Mouse (Mus musculus) heart, postnatal 10 days (tissue): ENCODE data around the gene Slc38a4. TPM values are rescaled to one million over a fixed set of nuclear protein-coding genes. Genes with fewer than 3 reads are reported as not detected.

Experiments used
- DNase-seq, 2 experiments: peaks; one replicate each; pipeline ENCODE4 v3.0.0; 2021
- intact Hi-C: fragments of 180-260 bp; cut with DNase I; formaldehyde crosslinking; loops from one replicate; pipeline ENCODE4 v1.15.1; 2025
- total RNA-seq, 2 experiments: library from RNA; stranded (reverse); gene quantifications; 2 replicates each; pipeline ENCODE4 v1.2.3; 2021

The Slc38a4 gene
- total RNA-seq, 2 experiments from 2014 or later: 61.5 to 61.8 TPM

GRCm38 (mm10) chr15:97020221-97020620 is 35.5 kb downstream of the Slc38a4 start:
- intact Hi-C loops: no loop called here
- DNase-seq: no peak

GRCm38 (mm10) chr15:97019323-97019722 is 36.4 kb downstream of the Slc38a4 start:
- intact Hi-C loops: no loop called here
- DNase-seq: no peak

DNA sequence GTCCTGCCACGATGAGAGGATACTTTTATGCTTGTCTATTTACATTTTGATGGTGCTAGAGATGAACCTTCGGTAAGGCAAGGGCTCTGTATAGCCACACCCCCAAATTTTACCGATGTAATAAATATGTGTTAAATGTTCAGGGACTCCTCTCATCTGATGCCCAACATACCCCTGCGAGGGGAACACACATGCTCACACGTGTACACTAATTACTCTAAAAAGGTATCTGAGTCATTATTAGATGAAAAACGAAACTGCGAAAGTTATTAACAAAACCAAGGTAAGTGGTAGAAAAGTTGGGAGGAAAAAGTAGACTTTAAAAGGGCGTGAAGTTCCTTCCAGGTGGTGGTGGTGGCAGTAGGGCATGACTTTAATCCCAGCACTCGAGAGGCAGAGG is 38.6 kb downstream of the Slc38a4 start:
- no peak for DNase-seq
- intact Hi-C loops: no loop called here

DNA sequence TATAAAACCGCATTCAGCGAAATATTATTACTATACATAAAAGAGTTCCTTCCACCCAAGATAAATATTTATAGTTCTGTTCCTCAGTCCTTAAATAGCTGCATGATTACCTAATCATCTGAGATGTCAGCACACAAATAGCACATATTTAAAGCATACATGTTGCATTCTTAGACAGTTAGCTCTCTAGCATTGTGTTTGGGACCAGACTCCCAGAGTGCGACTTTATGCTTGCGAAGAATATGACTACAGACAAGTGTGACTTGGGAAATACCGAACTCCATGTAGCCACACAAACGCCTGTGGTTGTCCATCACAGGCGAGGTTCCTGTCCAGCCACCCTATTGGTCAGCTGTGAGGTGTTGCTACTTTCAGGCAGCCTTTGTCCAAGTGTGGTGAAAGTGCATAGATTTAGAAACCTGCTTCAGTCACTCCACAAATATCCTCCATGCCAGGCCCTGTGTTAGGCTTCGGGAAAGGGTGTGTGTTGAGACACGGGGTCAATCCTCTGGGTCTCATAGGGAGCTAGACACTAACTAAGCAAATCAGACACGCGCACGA is 40.6 kb downstream of the Slc38a4 start:
- intact Hi-C loops: no loop called here
- no peak for DNase-seq

DNA sequence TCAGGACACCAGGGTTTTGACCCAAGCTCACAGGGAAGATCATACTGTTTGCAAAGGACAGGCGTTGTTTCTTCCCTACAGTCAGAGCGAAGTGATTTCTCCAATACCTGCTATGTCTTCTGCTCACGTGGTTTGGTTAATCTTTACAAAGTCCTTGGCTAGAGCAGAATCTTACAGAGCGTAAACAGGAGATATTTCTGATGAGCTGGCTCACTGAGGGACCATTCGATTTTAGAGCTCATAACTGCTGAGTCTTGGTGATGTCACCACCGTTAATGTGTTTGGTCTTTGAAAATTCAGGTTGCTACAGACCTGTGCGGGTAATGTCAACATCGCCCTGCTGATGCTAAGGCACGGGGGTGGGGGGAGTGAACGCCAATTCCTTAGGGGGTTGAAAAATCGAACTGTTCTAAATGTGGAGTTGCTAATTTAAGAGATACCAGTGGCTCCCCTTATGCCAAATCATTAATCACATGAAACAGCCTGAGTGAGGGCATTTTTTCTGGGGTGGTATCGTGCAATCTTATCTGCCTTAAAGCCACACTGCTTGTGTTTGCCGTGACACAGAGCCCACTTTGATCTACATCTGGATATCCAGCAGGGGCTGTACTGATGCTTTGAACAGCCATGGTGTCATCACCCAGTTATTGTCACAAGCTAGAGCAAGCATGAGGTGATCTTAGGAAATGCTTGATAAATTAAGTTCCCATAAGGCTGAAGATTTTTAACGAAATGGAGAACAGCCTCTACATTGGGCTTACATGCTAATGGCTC is 44.0 kb downstream of the Slc38a4 start:
- intact Hi-C loops: no loop called here
- DNase-seq: no peak

- no peak for DNase-seq
- intact Hi-C loops: no loop called here
These were observed 46.5 kb downstream of the Slc38a4 start for GRCm38 (mm10) chr15:97009271-97009670.

- DNase-seq: no peak
- intact Hi-C loops: no loop called here
These were observed 50.0 kb downstream of the Slc38a4 start for GRCm38 (mm10) chr15:97005631-97006234.

GRCm38 (mm10) chr15:97004525-97004867 is 51.3 kb downstream of the Slc38a4 start:
- no peak for DNase-seq
- intact Hi-C loops: loop anchor here (5.0 kb wide), 2 partner anchors 48 to 98 kb away; no protein-coding TSS in a partner anchor

DNA sequence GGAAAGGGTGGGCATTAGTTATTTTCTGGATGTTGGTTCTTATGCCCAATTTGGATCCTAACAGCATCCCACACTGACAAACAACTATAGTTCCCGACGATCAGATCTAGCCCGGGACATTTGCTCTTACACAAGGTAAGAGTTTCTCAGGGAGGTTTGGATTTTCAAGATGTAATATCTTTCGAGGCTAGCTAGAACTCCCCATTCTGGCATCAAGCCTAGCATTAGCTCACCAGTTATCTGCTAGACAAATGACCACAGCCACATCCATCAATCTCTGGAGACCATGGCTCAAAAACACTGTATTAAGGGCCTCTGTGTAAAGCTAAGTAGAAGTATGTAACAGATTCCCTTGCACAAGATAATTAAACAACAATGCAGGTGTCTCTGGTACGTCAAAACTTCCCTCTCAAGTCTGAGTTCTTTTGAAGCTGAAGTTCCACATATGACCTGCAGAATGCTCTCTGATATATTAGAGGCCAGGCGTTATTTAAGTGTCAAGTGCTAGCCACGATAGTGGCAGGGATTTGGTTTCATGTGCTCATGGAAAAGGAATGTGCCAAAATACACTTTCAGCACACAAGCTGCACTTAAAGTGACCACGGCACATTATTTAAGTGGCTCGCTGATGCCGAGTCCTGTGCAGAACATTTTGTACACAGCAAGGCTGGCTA is 51.8 kb downstream of the Slc38a4 start:
- DNase-seq: peak; percentile 74 to 82
- intact Hi-C loops: loop anchor here (5.0 kb wide), 2 partner anchors 48 to 98 kb away; no protein-coding TSS in a partner anchor

GRCm38 (mm10) chr15:97003186-97003585 is 52.6 kb downstream of the Slc38a4 start:
- intact Hi-C loops: loop anchor here (5.0 kb wide), 2 partner anchors 49 to 99 kb away; no protein-coding TSS in a partner anchor
- peak; percentile 33 to 38 for DNase-seq

- intact Hi-C loops: loop anchor here (5.0 kb wide), 2 partner anchors 50 to 100 kb away; no protein-coding TSS in a partner anchor
- DNase-seq: no peak
These were observed 53.0 kb downstream of the Slc38a4 start for GRCm38 (mm10) chr15:97002752-97003151.

- peak; percentile 63 to 71 for DNase-seq
- intact Hi-C loops: loop anchor here (5.0 kb wide), 2 partner anchors 50 to 100 kb away; no protein-coding TSS in a partner anchor
These were observed 53.9 kb downstream of the Slc38a4 start for GRCm38 (mm10) chr15:97001886-97002285.

DNA sequence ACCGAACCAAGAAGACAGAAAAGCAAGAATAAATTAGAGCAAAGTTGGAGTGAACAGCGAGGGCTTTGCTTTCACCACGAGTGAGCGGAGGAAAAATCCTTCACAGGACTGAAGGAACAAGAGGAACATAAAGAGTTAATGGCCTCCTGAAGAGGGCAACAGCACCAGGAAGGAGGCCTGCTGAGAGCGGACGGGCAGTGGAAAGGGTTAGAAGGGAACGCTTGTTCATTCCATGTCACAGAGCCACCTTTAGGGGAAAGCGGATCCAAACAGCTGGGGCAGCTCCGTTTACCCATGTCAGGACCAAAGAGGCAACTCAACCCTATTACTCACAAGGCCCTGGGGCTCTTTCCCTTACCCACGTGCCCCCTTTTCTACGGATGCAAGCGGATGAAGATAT is 54.3 kb downstream of the Slc38a4 start:
- DNase-seq: peak; percentile 39 to 44

GRCm38 (mm10) chr15:97000319-97001251 is 55.2 kb downstream of the Slc38a4 start:
- intact Hi-C loops: loop anchor here (5.0 kb wide), 2 partner anchors 52 to 102 kb away; no protein-coding TSS in a partner anchor
- peak; percentile 63 to 70 for DNase-seq

More for the DNA sequence above, 54.3 kb downstream of the Slc38a4 start:
- intact Hi-C loops: loop anchor here (5.0 kb wide), 2 partner anchors 51 to 101 kb away; no protein-coding TSS in a partner anchor

DNA sequence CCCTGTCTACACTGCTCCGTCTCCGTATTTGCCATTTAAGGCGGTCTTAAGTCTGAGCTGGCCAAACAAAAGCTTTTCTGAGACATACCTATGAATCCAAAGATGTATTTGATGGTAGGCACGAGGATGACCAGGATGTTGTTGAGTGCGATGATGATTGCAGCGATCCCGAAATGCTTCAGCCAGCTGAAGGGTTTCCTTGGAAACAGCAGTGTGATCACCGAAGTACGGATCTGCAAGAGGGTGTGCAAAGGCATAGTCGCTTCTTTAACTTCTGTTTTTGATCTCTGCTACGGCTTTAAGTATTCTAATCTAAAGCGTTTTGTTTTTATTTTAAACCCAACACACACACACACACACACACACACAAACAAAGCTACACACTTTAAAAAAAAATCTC is 56.4 kb downstream of the Slc38a4 start:
- DNase-seq: no peak
- intact Hi-C loops: no loop called here

DNA sequence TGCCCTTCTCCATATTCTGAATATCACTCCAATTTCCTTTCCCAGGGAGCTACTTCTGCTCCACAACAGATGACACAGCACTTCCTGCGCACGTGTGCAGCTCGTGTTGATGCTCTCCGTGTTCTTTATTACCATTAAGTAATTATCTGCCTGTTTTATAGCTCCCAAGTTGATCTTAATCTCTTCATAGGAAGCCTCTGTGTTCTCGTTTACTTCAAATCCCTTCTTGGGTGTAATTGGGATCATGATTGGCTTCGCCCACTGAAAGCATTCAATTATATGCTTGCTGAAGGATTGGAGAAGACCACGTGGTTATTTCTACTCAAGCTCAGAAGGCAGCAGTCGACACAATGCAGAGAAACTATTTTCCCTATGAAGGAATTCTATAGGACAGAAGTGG is 70.1 kb downstream of the Slc38a4 start:
- intact Hi-C loops: no loop called here

DNA sequence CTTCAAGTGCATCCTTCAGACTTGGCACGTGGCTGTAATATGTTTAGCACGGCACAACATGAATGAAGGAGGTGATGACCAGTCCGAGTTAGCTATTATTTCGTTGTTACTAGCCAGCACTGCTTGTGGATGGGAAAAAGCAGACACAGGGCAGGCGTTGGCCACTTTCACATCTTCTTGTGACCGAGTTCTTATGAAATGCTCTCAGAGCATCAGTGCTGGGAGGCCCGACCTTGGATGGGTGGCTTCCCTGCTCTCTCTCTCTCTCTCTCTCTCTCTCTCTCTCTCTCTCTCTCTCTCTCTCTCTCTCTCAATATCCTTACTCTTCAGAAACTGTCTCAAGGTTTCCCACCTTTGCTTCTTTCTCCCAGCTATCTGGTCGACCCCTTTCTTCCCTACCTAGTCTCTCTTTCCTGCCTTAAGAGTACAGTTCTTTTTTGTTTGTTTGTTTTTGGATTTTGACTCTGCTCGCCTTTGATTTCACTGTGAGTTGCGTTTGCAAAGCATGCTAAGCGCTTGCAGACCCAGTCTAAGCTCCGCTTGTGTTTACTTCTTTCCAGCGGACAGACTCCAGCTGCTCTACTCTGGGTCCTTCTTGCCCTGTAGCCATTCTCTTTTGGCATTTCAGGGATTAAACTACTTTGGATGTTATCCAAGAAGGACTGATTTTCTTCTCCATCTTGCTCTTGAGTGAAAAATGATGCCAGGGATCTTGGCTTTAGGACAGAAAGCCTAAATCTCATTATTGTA is 72.0 kb downstream of the Slc38a4 start:
- DNase-seq: no peak

More for the DNA sequence above, 70.1 kb downstream of the Slc38a4 start:
- DNase-seq: no peak

GRCm38 (mm10) chr15:96975125-96975524 is 80.6 kb downstream of the Slc38a4 start:
- intact Hi-C loops: no loop called here
- peak in 1 of 2 experiments; percentile 24 for DNase-seq

More for the DNA sequence above, 72.0 kb downstream of the Slc38a4 start:
- intact Hi-C loops: no loop called here

- intact Hi-C loops: no loop called here
- no peak for DNase-seq
These were observed 81.6 kb downstream of the Slc38a4 start for GRCm38 (mm10) chr15:96974131-96974530.
